Mouse (Mus musculus) stomach, embryonic 14.5 days (tissue): ENCODE data around the gene 2410004P03Rik. TPM values are rescaled to one million over a fixed set of nuclear protein-coding genes. Genes with fewer than 3 reads are reported as not detected.

ENCODE experiments used
- ATAC-seq: fragments of 200-750 bp; cut with Nextera tagmentation; 2 replicates; pipeline ENCODE4 v1.8.0; 2017; ENCODE audit warnings: low read depth, moderate TSS enrichment; ENCODE audit not compliant: insufficient number of reproducible peaks, insufficient read depth, low FRiP score
- H3K27ac ChIP-seq: fragments of 300-500 bp; sonication (generic); 2 replicates; pipeline ENCODE4 v1.5.1; 2014; ENCODE audit warnings: mild to moderate bottlenecking, low read length, moderate library complexity, mixed read lengths
- H3K27me3 ChIP-seq: fragments of 300-500 bp; sonication (generic); 2 replicates; pipeline ENCODE4 v1.6.1; 2014; ENCODE audit warnings: low read length, control low read depth, mixed read lengths; ENCODE audit not compliant: control insufficient read depth, insufficient read depth
- H3K36me3 ChIP-seq: fragments of 300-500 bp; sonication (generic); 2 replicates; pipeline ENCODE4 v1.6.1; 2014; ENCODE audit warnings: mild to moderate bottlenecking, control low read depth, low read length, moderate library complexity, mixed read lengths; ENCODE audit not compliant: control insufficient read depth, insufficient read depth
- H3K4me1 ChIP-seq: fragments of 300-500 bp; sonication (generic); 2 replicates; pipeline ENCODE4 v1.6.1; 2014; ENCODE audit warnings: low read length, control low read depth, mixed read lengths; ENCODE audit not compliant: control insufficient read depth, insufficient read depth
- H3K4me2 ChIP-seq: fragments of 300-500 bp; sonication (generic); replicated peaks from 2 replicates; pipeline ENCODE4 v1.6.1; 2014; ENCODE audit warnings: low read depth, low read length, control low read depth
- H3K4me3 ChIP-seq: fragments of 300-500 bp; sonication (generic); 2 replicates; pipeline ENCODE4 v1.5.1; 2014; ENCODE audit warnings: low read depth, low read length, control low read depth
- H3K9ac ChIP-seq: fragments of 300-500 bp; sonication (generic); replicated peaks from 2 replicates; pipeline ENCODE4 v1.6.1; 2014; ENCODE audit warnings: low read depth, mild to moderate bottlenecking, control low read depth, low read length, moderate library complexity, mixed read lengths
- H3K9me3 ChIP-seq: fragments of 300-500 bp; sonication (generic); 2 replicates; pipeline ENCODE4 v1.6.1; 2016; ENCODE audit warnings: low read depth, low read length, control low read depth; ENCODE audit not compliant: control insufficient read depth
- WGBS: fragments of 180-500 bp; shearing (Covaris S2); extraction: QIAGEN DNeasy Blood & Tissue Kit; methylation state at CpG from one replicate; pipeline ENCODE4 v1.1.7; 2014; 5-methylcytosine and 5-hydroxymethylcytosine counted together
- polyA plus RNA-seq: library from polyadenylated mRNA; unstranded; fragments of >200 nt; fragmentation: Nextera tagmentation; extraction: Ambion mirVana; gene quantifications from 2 replicates; pipeline ENCODE4 v1.2.1, GENCODE M21; 2014

2410004P03Rik gene
- polyA plus RNA-seq, 1 experiment from 2014 or later: 0.26 TPM

DNA sequence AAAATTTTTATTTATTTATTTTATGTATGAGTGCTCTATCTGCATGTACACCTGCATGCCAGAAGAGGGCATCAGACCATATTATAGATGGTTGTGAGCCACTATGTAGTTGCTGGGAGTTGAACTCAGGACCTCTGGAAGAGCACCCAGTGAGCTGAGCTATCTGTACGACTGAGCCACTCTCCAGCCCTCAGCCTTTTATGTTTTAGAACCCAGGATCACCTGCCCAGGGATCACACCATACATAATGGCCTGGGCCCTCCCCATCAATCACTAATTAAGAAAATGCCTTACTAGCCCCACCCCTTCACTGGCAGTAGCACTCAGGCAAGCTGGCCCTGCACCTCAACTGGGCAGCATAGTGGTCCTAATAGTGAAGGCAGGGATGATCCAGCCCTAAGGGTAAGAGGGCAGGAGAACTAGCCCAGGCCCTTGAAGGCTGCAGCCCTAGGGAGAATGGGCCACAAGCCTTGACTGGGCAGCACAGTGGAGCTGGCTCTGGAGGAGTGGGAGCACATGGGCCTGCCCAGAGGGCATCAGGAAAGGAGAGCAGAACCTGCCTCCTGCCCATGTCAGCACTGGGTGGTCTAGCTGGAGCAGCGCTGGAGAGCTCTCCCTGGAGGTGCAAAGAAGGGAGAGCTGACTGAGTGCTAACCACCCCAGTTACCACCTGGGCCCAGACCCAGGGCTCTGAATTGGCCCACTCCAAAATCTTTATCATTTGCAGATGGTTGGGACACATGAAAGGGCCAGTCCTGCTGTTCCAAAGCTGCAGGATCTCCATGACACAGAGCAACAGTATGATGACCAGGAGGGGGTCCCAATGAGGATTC, 756 bp upstream of the 2410004P03Rik start:
- peak; percentile 38; the same call in 1 of the 2 replicates for ATAC-seq
- Histone ChIP-seq H3K9ac (no peak overlapping the region), H3K36me3 (no peaks in the 10 kb centered on the region), H3K4me1 (peaks cover 4% of the 10 kb centered on the region; the same call in 1 of the 2 replicates), H3K4me3 (no peak overlapping the region), H3K4me2 (no peak overlapping the region), H3K27ac (no peak overlapping the region), H3K9me3 (no peaks in the 10 kb centered on the region), H3K27me3 (no peaks in the 10 kb centered on the region)
- WGBS: 82% methylated on average over 2 of the region's 2 CpGs

DNA sequence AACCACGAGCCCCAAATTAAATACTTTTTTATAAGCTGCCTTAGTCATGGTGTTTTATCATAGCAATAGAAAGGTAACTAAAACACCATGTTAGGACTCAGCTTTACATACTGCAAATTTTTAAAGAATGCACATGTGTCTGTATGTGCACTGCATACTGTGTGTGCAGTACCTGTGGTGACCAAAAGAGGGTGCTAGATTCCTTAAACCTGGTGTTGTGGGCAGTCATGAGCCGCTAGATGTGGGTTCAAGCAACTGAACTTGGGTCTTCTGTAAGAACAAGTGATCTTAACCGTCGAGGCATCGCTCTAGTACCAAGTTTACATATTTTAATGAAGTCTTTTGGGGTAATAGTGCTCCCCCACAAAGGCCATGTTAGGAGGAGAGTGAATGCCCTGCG, 2.1 kb downstream of the 2410004P03Rik start:
- WGBS: 93% methylated on average over 6 of the region's 6 CpGs

DNA sequence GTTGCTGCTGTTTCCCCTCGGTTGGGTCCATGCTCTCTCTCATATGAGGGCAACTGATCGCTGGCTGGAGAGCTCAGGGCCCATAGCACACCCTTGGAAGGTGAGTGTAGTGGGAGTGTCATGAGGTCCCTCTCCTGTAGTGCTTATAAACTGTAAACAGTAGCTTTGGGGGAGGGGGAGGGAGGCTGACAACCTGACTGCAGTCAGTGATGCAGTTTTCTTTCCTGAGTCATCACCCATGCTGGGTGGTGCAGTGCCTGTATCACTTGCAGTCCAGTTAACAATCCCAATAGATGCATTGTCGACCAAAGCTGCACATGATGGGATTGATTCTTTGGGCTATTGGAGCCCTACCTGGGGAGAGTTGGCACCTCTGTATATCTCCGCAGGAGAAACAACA, 10.3 kb downstream of the 2410004P03Rik start:
- WGBS: 57% methylated on average over 4 of the region's 4 CpGs
- Histone ChIP-seq H3K9ac (no peak overlapping the region), H3K27me3 (0 out of 2 replicates have a peak, but pooled peaks cover 4% of the 10 kb centered on the region), H3K9me3 (no peaks in the 10 kb centered on the region), H3K27ac (no peak overlapping the region), H3K36me3 (no peaks in the 10 kb centered on the region), H3K4me1 (peaks cover 9% of the 10 kb centered on the region; the same call in 1 of the 2 replicates), H3K4me3 (no peak overlapping the region), H3K4me2 (no peak overlapping the region)
- no peak for ATAC-seq

More for the DNA sequence above, 2.1 kb downstream of the 2410004P03Rik start:
- H3K4me2 ChIP-seq: no peak overlapping the region
- H3K9ac ChIP-seq: no peak overlapping the region
- H3K27me3 ChIP-seq: no peaks in the 10 kb centered on the region
- H3K4me1 ChIP-seq: peaks cover 4% of the 10 kb centered on the region; the same call in 1 of the 2 replicates
- H3K27ac ChIP-seq: no peak overlapping the region
- H3K4me3 ChIP-seq: no peak overlapping the region
- no peak for ATAC-seq
- H3K36me3 ChIP-seq: no peaks in the 10 kb centered on the region
- no peaks in the 10 kb centered on the region for H3K9me3 ChIP-seq

DNA sequence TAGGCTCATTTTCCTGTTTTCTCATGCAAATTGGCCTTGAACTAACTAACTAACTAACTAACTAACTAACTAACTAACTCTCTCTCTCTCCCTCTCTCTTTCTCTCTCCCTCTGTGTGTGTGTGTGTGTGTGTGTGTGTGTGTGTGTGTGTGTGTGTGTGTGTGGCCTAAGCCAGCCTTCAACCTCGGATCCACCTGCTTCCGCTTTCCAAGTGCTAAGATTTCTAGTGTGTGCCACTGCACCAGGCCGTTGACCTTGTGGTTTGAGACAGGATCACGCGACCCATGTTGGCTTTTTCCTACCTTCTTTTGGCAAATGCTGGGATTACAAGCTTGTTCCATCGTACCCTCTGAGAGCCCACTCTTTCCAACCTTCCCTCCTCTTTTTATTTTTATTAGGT, 10.9 kb downstream of the 2410004P03Rik start:
- 0 out of 2 replicates have a peak, but pooled peaks cover 4% of the 10 kb centered on the region for H3K27me3 ChIP-seq
- no peak overlapping the region; the same call in 1 of the 2 replicates for H3K4me2 ChIP-seq
- no peak overlapping the region for H3K27ac ChIP-seq
- no peaks in the 10 kb centered on the region for H3K9me3 ChIP-seq
- H3K4me3 ChIP-seq: no peak overlapping the region
- H3K9ac ChIP-seq: no peak overlapping the region
- WGBS: 51% methylated on average over 6 of the region's 6 CpGs
- H3K36me3 ChIP-seq: no peaks in the 10 kb centered on the region
- H3K4me1 ChIP-seq: peaks cover 9% of the 10 kb centered on the region; the same call in 1 of the 2 replicates
- no peak for ATAC-seq

DNA sequence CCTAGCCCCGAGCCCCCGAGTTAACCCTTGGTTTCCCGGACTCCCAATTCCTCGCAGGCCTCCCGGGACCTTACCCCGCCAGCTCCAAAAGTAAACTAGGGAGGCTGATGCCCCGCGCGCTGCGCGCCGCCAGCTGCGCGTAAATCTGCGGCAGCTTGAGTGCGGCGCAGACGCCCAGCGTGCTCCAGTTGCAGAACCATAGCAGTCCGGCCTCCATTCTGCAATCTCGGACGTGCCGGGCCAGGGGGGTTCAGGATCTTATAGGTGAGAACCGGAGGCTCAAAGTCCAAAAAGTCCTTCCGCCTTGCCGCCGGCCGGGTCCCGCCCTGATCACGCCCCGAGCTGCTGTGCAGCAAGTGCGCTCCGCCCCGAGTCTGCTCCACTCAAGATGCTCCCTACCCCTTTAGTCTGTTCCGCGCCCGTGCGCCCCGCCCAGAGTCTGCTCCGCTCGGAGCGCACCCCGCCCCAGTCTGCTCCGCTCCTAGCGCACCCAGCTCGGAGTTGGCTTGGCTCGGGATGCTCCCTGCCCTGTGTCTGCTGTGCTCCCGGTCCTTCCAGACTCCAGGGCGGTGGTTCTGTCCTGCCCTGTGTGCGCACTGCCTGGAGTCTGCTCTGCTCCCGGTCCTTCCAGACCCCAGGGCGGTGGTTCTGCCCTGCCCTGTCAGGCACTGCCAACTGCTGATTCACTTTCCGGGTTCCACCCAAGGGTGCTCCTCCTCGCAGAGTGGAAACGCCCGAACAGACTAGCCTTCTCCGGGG, 11.6 kb downstream of the 2410004P03Rik start, which contains the start of gene Pqlc3:
TSS of gene Pqlc3 (minus strand) at position 670 of the 759 bp plus-strand sequence.
- H3K9ac ChIP-seq: peak within 1 kb of the TSS; percentile 30; the same call in 1 of the 2 replicates
- H3K36me3 ChIP-seq: no peaks in the 10 kb centered on the region
- peak; percentile 96 for ATAC-seq
- peak within 1 kb of the TSS; percentile 56 for H3K4me3 ChIP-seq
- 0 out of 2 replicates have a peak, but pooled peaks cover 4% of the 10 kb centered on the region for H3K27me3 ChIP-seq
- 0 out of 2 replicates have a peak within 1 kb of the TSS, but pooled peaks have one; percentile 27 for H3K27ac ChIP-seq
- no peaks in the 10 kb centered on the region for H3K9me3 ChIP-seq
- WGBS: under 1% methylated on average over 55 of the region's 57 CpGs
- H3K4me1 ChIP-seq: peaks cover 9% of the 10 kb centered on the region; the same call in 1 of the 2 replicates
- H3K4me2 ChIP-seq: peak within 1 kb of the TSS; percentile 87

DNA sequence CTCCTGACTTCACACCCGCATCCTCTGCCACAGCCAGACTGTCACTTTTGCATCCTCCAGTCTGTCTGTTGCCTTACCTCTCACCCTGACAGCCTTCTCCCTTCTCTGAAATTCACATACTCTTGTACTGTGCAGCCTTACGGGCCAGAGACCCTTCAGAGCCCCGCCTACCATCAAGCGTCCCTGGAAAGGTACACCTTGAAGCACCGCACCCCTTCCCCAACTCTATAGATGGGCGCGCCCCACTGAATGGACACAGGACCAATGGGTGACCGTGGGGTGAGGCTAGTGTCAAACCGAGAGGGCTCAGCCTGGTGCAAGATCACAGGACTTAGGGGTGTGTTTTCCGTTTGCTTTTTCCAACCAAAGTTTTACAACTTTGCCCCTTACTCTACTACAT, 12.4 kb downstream of the 2410004P03Rik start:
- H3K4me2 ChIP-seq: peak overlapping the region; percentile 87
- no peaks in the 10 kb centered on the region for H3K9me3 ChIP-seq
- H3K36me3 ChIP-seq: no peaks in the 10 kb centered on the region
- ATAC-seq: no peak; the same call in 1 of the 2 replicates
- H3K4me3 ChIP-seq: peak overlapping the region; percentile 56
- H3K27ac ChIP-seq: no peak overlapping the region
- H3K27me3 ChIP-seq: 0 out of 2 replicates have a peak, but pooled peaks cover 4% of the 10 kb centered on the region
- H3K4me1 ChIP-seq: peaks cover 9% of the 10 kb centered on the region; the same call in 1 of the 2 replicates
- H3K9ac ChIP-seq: peak overlapping the region; percentile 30; the same call in 1 of the 2 replicates
- WGBS: 5% methylated on average over 10 of the region's 10 CpGs

GRCm38 (mm10) chr12:16996886-16997462, 14.6 kb downstream of the 2410004P03Rik start:
- Histone ChIP-seq H3K4me3 (no peak overlapping the region), H3K9ac (no peak overlapping the region), H3K36me3 (no peaks in the 10 kb centered on the region; the same call in 1 of the 2 replicates), H3K4me2 (no peak overlapping the region), H3K27me3 (0 out of 2 replicates have a peak, but pooled peaks cover 4% of the 10 kb centered on the region), H3K27ac (no peak overlapping the region), H3K4me1 (peaks cover 9% of the 10 kb centered on the region; the same call in 1 of the 2 replicates), H3K9me3 (no peaks in the 10 kb centered on the region)
- 92% methylated on average over 5 of the region's 5 CpGs for WGBS
- ATAC-seq: no peak

GRCm38 (mm10) chr12:16996281-16996680, 15.2 kb downstream of the 2410004P03Rik start:
- no peak overlapping the region for H3K4me2 ChIP-seq
- no peaks in the 10 kb centered on the region; the same call in 1 of the 2 replicates for H3K36me3 ChIP-seq
- no peak overlapping the region for H3K4me3 ChIP-seq
- no peak overlapping the region for H3K9ac ChIP-seq
- no peak overlapping the region for H3K27ac ChIP-seq
- no peak for ATAC-seq
- no peaks in the 10 kb centered on the region for H3K9me3 ChIP-seq
- peaks cover 9% of the 10 kb centered on the region; the same call in 1 of the 2 replicates for H3K4me1 ChIP-seq
- H3K27me3 ChIP-seq: 0 out of 2 replicates have a peak, but pooled peaks cover 4% of the 10 kb centered on the region
- 85% methylated on average over 5 of the region's 5 CpGs for WGBS
